Mouse (Mus musculus): ENCODE results near the gene Rprml. TPM values are rescaled to one million over a fixed set of nuclear protein-coding genes. Genes with fewer than 3 reads are reported as not detected.

Rprml gene
- polyA plus RNA-seq, 1 experiment from 2014 or later: not detected

DNA sequence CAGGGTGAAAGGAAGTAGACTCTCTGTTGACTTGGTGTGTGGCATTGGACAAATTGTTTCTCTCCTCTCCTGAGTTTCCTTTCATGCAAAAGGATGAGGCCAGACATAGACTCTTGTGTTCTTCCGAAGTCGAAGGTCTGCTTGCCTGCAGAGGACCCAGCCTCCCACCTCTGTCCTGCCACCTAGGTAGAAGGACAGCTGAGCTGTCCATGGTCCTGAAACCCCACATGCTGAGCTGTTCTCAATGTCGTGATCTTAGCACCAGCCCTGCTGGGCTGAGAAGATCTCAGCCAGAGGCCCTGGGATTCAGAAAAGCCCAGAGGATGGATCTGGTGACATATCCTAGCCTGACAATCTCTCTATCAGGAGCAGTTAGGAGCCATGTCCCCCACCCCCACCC lies 7.2 kb downstream of the Rprml start:
- Histone ChIP-seq H3K4me1 (ENCODE audit: control insufficient read depth, insufficient read depth, low read length) (no peaks in the 10 kb centered on the region), H3K27ac (ENCODE audit: low read depth, low read length) (no peak overlapping the region), H3K4me2 (replicated peaks; ENCODE audit: low read depth, low read length) (no peak overlapping the region), H3K9ac (ENCODE audit: low read depth, low read length) (no peak overlapping the region), H3K9me3 (ENCODE audit: control insufficient read depth, low read length) (no peaks in the 10 kb centered on the region), H3K4me3 (ENCODE audit: low read length) (no peak overlapping the region), H3K27me3 (ENCODE audit: control insufficient read depth, insufficient read depth, low read length) (peaks cover 40% of the 10 kb centered on the region), H3K36me3 (ENCODE audit: control insufficient read depth, insufficient read depth, low read length) (no peaks in the 10 kb centered on the region)
- 8% methylated on average over 3 of the region's 3 CpGs for WGBS
- ATAC-seq (ENCODE audit: low FRiP score, low TSS enrichment): 0 out of 2 replicates have a peak, but pooled peaks have one; percentile 60

DNA sequence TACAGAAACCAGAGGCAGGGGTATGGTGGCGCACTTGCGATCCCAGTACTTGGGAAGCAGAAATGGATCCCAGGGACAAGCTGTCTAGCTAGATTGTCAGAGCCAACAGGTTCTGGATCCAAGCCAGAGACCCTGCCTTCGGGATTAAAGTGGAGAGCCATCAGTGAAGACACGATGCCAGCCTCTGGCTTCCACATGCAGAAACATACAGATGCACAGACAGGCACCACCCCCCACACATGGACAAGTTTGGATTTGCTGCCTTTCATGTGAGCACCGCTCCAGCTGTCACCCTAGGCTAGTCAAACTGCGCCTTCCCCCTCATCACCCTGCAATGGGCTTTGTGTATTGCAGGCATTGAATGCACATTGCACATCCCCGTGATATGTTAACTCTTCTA lies 8.8 kb downstream of the Rprml start:
- Histone ChIP-seq H3K4me3 (ENCODE audit: low read length) (no peak overlapping the region), H3K9me3 (ENCODE audit: control insufficient read depth, low read length) (no peaks in the 10 kb centered on the region), H3K27me3 (ENCODE audit: control insufficient read depth, insufficient read depth, low read length) (peaks cover 24% of the 10 kb centered on the region; the same call in 1 of the 2 replicates), H3K27ac (ENCODE audit: low read depth, low read length) (no peak overlapping the region), H3K4me1 (ENCODE audit: control insufficient read depth, insufficient read depth, low read length) (no peaks in the 10 kb centered on the region), H3K36me3 (ENCODE audit: control insufficient read depth, insufficient read depth, low read length) (no peaks in the 10 kb centered on the region), H3K4me2 (replicated peaks; ENCODE audit: low read depth, low read length) (no peak overlapping the region), H3K9ac (ENCODE audit: low read depth, low read length) (no peak overlapping the region)
- 88% methylated on average over 7 of the region's 7 CpGs for WGBS
- ATAC-seq (ENCODE audit: low FRiP score, low TSS enrichment): no peak

DNA sequence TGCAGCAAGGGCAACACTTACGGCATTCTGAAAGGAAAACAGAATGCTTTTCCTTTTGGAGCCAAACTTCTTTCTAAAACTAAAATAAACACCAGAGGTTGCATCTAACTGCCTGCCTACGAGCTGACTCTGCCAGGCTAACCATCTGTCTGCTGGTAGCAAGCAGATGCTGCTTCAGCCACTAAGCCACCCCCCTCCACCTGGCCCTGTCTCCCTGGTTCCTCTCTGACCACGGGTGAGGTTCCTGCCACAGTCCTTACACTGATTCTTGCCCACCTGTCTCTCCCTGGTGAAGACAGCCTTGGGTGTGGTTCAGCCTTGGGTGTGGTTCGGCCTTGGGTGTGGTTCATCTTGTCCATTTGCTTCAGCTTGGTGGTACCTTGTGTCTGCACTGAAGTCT lies 12.5 kb downstream of the Rprml start:
- Histone ChIP-seq H3K4me1 (ENCODE audit: control insufficient read depth, insufficient read depth, low read length) (no peaks in the 10 kb centered on the region), H3K4me3 (ENCODE audit: low read length) (no peak overlapping the region), H3K9ac (ENCODE audit: low read depth, low read length) (no peak overlapping the region), H3K9me3 (ENCODE audit: control insufficient read depth, low read length) (no peaks in the 10 kb centered on the region), H3K4me2 (replicated peaks; ENCODE audit: low read depth, low read length) (no peak overlapping the region), H3K27me3 (ENCODE audit: control insufficient read depth, insufficient read depth, low read length) (peaks cover 2% of the 10 kb centered on the region; the same call in 1 of the 2 replicates), H3K36me3 (ENCODE audit: control insufficient read depth, insufficient read depth, low read length) (no peaks in the 10 kb centered on the region), H3K27ac (ENCODE audit: low read depth, low read length) (no peak overlapping the region)
- 58% methylated on average over 4 of the region's 4 CpGs for WGBS
- ATAC-seq (ENCODE audit: low FRiP score, low TSS enrichment): no peak

DNA sequence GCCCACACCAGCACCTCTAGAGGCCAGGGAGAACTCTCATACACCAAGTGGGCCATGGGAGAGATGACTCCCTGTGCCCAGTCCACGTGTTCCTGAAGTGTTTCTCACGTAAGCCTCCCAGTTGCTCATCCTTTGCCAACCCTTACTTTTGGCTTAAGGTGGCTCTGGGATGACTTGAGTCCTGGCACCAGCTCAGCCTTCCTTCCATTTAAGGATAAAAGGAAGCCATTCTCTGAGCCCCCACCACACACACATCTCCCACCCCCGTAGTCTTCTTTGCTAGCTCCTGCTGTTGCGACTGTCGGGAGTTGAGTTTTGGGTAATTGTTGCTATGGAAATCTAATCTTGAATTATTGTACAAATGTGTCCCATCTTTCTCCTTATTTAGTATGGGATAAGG lies 13.2 kb downstream of the Rprml start:
- WGBS: 82% methylated on average over 5 of the region's 5 CpGs
- H3K27ac ChIP-seq (ENCODE audit: low read depth, low read length): no peak overlapping the region
- H3K36me3 ChIP-seq (ENCODE audit: control insufficient read depth, insufficient read depth, low read length): no peaks in the 10 kb centered on the region
- no peaks in the 10 kb centered on the region for H3K4me1 ChIP-seq (ENCODE audit: control insufficient read depth, insufficient read depth, low read length)
- H3K27me3 ChIP-seq (ENCODE audit: control insufficient read depth, insufficient read depth, low read length): peaks cover 4% of the 10 kb centered on the region; the same call in 1 of the 2 replicates
- H3K4me3 ChIP-seq (ENCODE audit: low read length): no peak overlapping the region
- no peaks in the 10 kb centered on the region for H3K9me3 ChIP-seq (ENCODE audit: control insufficient read depth, low read length)
- no peak for ATAC-seq (ENCODE audit: low FRiP score, low TSS enrichment)
- H3K9ac ChIP-seq (ENCODE audit: low read depth, low read length): no peak overlapping the region
- no peak overlapping the region for H3K4me2 ChIP-seq (replicated peaks; ENCODE audit: low read depth, low read length)

DNA sequence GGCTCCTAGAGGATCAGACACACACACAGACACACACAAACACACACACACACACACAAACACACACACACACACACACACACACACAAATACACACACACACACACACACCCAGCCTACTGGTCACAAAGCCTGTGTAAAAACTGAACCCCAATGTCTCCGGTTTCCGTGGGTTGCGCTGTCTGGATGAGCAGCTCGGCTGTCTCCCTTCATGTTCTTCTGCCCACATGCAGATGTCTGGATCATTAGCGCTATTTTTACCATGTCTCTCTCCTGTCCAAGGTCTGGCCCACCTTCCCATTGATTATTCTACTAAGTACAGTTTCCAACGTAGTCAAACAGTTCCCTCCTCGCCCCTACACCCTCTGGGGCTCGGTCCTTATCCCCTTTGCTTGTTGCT lies 13.7 kb downstream of the Rprml start:
- no peak overlapping the region for H3K9ac ChIP-seq (ENCODE audit: low read depth, low read length)
- H3K4me3 ChIP-seq (ENCODE audit: low read length): no peak overlapping the region
- no peak overlapping the region for H3K27ac ChIP-seq (ENCODE audit: low read depth, low read length)
- WGBS: 85% methylated on average over 8 of the region's 8 CpGs
- H3K9me3 ChIP-seq (ENCODE audit: control insufficient read depth, low read length): no peaks in the 10 kb centered on the region
- peaks cover 4% of the 10 kb centered on the region; the same call in 1 of the 2 replicates for H3K27me3 ChIP-seq (ENCODE audit: control insufficient read depth, insufficient read depth, low read length)
- no peak overlapping the region for H3K4me2 ChIP-seq (replicated peaks; ENCODE audit: low read depth, low read length)
- no peaks in the 10 kb centered on the region for H3K4me1 ChIP-seq (ENCODE audit: control insufficient read depth, insufficient read depth, low read length)
- no peak for ATAC-seq (ENCODE audit: low FRiP score, low TSS enrichment)
- H3K36me3 ChIP-seq (ENCODE audit: control insufficient read depth, insufficient read depth, low read length): no peaks in the 10 kb centered on the region

DNA sequence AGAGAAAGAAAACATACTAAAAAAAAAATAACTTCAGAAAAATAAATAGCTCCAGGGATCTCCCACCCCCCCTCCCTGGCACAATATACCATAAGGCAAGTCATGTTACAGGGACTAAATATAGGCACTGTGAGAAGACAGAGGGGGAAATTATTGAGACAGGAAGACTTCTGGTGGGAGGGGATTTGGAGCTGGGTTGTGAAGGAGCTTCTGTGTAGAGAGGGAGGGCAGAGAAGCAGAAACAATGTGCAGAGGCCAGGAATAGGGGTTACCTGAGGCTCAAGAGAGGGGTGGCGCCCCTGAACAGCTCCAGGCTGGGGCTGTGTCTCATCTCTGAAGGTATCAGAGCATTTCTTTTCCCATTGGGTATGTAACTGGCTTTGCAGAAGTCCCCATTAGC lies 16.3 kb downstream of the Rprml start:
- H3K27me3 ChIP-seq (ENCODE audit: control insufficient read depth, insufficient read depth, low read length): peaks cover 4% of the 10 kb centered on the region; the same call in 1 of the 2 replicates
- 65% methylated on average over 1 of the region's 1 CpGs for WGBS
- no peak for ATAC-seq (ENCODE audit: low FRiP score, low TSS enrichment)
- no peaks in the 10 kb centered on the region for H3K4me1 ChIP-seq (ENCODE audit: control insufficient read depth, insufficient read depth, low read length)
- no peaks in the 10 kb centered on the region for H3K36me3 ChIP-seq (ENCODE audit: control insufficient read depth, insufficient read depth, low read length)
- H3K9ac ChIP-seq (ENCODE audit: low read depth, low read length): no peak overlapping the region
- no peak overlapping the region for H3K4me3 ChIP-seq (ENCODE audit: low read length)
- no peaks in the 10 kb centered on the region for H3K9me3 ChIP-seq (ENCODE audit: control insufficient read depth, low read length)
- H3K4me2 ChIP-seq (replicated peaks; ENCODE audit: low read depth, low read length): no peak overlapping the region
- H3K27ac ChIP-seq (ENCODE audit: low read depth, low read length): no peak overlapping the region

DNA sequence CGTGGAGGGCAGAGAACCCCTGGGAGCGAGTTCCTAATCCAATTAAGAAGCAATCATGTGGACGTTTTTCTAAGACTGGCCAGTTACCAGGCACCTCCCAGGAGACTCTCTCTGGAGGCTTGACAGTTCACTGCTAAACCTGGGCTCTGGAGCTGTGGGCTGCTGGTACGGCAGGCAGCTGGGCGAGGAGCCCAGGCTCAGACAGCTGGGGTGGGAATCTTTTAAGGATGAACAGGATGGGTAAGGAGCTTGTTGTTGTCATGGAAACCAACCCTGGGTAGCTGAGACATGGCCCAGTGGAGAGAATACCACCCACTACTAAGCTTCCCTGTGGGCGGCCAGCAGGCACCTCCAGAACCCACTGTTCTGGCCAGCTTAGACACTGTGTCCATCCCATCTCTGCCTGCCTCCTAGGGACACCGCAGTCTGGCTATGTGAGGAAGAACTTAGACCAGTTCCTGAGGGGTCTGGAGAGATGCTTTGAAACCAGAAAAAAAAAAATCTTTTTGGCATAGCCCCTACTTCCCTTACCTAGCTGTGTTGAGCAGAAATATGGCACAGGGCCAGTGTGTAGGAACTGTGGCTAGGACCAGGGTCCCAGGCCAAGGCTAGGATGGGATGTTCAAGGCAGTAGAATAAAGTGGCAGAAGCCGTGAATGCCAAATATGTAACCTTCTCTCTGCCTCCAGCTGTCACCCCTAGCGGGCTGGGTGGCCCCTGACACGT lies 17.0 kb downstream of the Rprml start:
- Histone ChIP-seq H3K4me3 (ENCODE audit: low read length) (no peak overlapping the region), H3K27me3 (ENCODE audit: control insufficient read depth, insufficient read depth, low read length) (peaks cover 4% of the 10 kb centered on the region; the same call in 1 of the 2 replicates), H3K4me1 (ENCODE audit: control insufficient read depth, insufficient read depth, low read length) (no peaks in the 10 kb centered on the region), H3K9ac (ENCODE audit: low read depth, low read length) (no peak overlapping the region), H3K36me3 (ENCODE audit: control insufficient read depth, insufficient read depth, low read length) (no peaks in the 10 kb centered on the region), H3K4me2 (replicated peaks; ENCODE audit: low read depth, low read length) (no peak overlapping the region), H3K27ac (ENCODE audit: low read depth, low read length) (no peak overlapping the region), H3K9me3 (ENCODE audit: control insufficient read depth, low read length) (no peaks in the 10 kb centered on the region)
- WGBS: 45% methylated on average over 10 of the region's 10 CpGs
- ATAC-seq (ENCODE audit: low FRiP score, low TSS enrichment): no peak

DNA sequence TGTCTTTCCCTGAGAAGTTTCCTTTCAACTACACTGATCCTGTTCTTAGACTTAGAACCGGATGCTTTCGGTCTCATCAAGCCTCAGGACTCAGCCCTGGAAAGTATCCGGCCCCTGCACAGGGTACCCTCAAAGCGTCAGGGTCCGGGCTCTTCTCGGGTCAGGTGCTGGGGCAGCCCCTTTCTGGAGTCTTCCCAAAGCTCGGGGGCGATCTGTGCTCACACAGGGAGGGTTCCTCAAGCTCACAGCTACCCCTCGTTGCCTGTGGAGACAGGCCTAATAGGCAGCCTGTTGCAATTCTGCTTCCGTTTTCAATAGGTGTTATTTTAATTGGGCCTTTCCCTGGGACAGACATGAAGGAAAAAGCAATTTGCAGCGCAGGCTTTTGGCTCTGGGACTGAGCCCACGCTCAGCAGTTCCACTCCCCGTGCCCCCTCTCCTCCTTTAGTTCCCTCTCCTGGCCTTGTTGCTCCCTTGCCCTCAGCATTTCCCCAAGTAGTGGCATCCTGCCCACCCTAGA lies 17.6 kb downstream of the Rprml start:
- Histone ChIP-seq H3K9ac (ENCODE audit: low read depth, low read length) (no peak overlapping the region), H3K36me3 (ENCODE audit: control insufficient read depth, insufficient read depth, low read length) (no peaks in the 10 kb centered on the region), H3K9me3 (ENCODE audit: control insufficient read depth, low read length) (no peaks in the 10 kb centered on the region), H3K27ac (ENCODE audit: low read depth, low read length) (no peak overlapping the region), H3K4me2 (replicated peaks; ENCODE audit: low read depth, low read length) (no peak overlapping the region), H3K4me1 (ENCODE audit: control insufficient read depth, insufficient read depth, low read length) (no peaks in the 10 kb centered on the region), H3K27me3 (ENCODE audit: control insufficient read depth, insufficient read depth, low read length) (peaks cover 4% of the 10 kb centered on the region; the same call in 1 of the 2 replicates), H3K4me3 (ENCODE audit: low read length) (no peak overlapping the region)
- ATAC-seq (ENCODE audit: low FRiP score, low TSS enrichment): no peak
- WGBS: 54% methylated on average over 13 of the region's 13 CpGs

DNA sequence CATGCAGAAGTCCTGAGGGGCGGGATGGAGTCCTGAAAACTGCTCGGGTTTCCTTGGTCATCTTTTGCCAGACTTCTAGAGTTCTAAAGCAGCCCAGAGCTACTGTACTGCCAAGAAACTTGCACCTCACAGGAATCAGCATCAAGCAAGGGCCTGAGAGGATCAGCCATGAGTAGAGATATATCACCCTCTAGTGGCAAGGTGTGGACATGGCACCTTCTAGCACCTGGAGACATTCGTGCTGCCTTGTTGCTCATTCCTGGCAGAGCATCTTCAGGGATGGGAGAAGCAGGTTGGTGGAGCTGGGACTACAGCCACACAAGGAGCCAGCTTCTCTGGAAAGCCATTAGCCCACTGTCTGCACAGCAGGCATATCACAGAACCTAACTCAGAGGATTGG lies 26.2 kb downstream of the Rprml start:
- Histone ChIP-seq H3K9ac (ENCODE audit: low read depth, low read length) (no peak overlapping the region), H3K27ac (ENCODE audit: low read depth, low read length) (no peak overlapping the region), H3K36me3 (ENCODE audit: control insufficient read depth, insufficient read depth, low read length) (peaks cover 37% of the 10 kb centered on the region), H3K4me3 (ENCODE audit: low read length) (no peak overlapping the region), H3K27me3 (ENCODE audit: control insufficient read depth, insufficient read depth, low read length) (no peaks in the 10 kb centered on the region), H3K4me2 (replicated peaks; ENCODE audit: low read depth, low read length) (no peak overlapping the region), H3K9me3 (ENCODE audit: control insufficient read depth, low read length) (no peaks in the 10 kb centered on the region), H3K4me1 (ENCODE audit: control insufficient read depth, insufficient read depth, low read length) (no peaks in the 10 kb centered on the region)
- ATAC-seq (ENCODE audit: low FRiP score, low TSS enrichment): no peak
- 39% methylated on average over 3 of the region's 3 CpGs for WGBS

Measured in kidney, embryonic 14.5 days (tissue).